Mouse (Mus musculus) embryonic facial prominence, embryonic 12.5 days (tissue): ENCODE data around the gene Gm38431. TPM values are rescaled to one million over a fixed set of nuclear protein-coding genes. Genes with fewer than 3 reads are reported as not detected.

Experiments used
- ATAC-seq: fragments of 200-750 bp; cut with Nextera tagmentation; 2 replicates; pipeline ENCODE4 v1.8.0; 2017; ENCODE audit not compliant: insufficient number of reproducible peaks, insufficient read depth, low FRiP score, low TSS enrichment
- H3K27ac ChIP-seq: fragments of 300-500 bp; sonication (generic); 2 replicates; pipeline ENCODE4 v1.5.1; 2016; ENCODE audit warnings: mild to moderate bottlenecking
- H3K27me3 ChIP-seq: fragments of 300-500 bp; sonication (generic); 2 replicates; pipeline ENCODE4 v1.6.1; 2016; ENCODE audit warnings: mild to moderate bottlenecking, moderate library complexity
- H3K36me3 ChIP-seq: fragments of 300-500 bp; sonication (generic); 2 replicates; pipeline ENCODE4 v1.6.1; 2016; ENCODE audit warnings: mild to moderate bottlenecking
- H3K4me1 ChIP-seq: fragments of 300-500 bp; sonication (generic); 2 replicates; pipeline ENCODE4 v1.6.1; 2016
- H3K4me2 ChIP-seq: fragments of 300-500 bp; sonication (generic); replicated peaks from 2 replicates; pipeline ENCODE4 v1.6.1; 2016; ENCODE audit warnings: mild to moderate bottlenecking, moderate library complexity
- H3K4me3 ChIP-seq: fragments of 300-500 bp; sonication (generic); 2 replicates; pipeline ENCODE4 v1.5.1; 2016; ENCODE audit warnings: mild to moderate bottlenecking
- H3K9ac ChIP-seq: fragments of 300-500 bp; sonication (generic); 2 replicates; pipeline ENCODE4 v1.6.1; 2016; ENCODE audit warnings: mild to moderate bottlenecking, moderate library complexity
- H3K9me3 ChIP-seq: fragments of 300-500 bp; sonication (generic); 2 replicates; pipeline ENCODE4 v1.6.1; 2016; ENCODE audit warnings: mild to moderate bottlenecking, moderate library complexity
- WGBS: fragments of 180-500 bp; shearing (Covaris S2); methylation state at CpG from one replicate; pipeline ENCODE4 v1.1.7; 2016; 5-methylcytosine and 5-hydroxymethylcytosine counted together
- polyA plus RNA-seq: library from polyadenylated mRNA; unstranded; fragments of >200 nt; fragmentation: Nextera tagmentation; extraction: Ambion mirVana; gene quantifications from 2 replicates; pipeline ENCODE4 v1.2.1, GENCODE M21; 2016

The Gm38431 gene
- 2.3 TPM in 2 replicates for polyA plus RNA-seq

DNA sequence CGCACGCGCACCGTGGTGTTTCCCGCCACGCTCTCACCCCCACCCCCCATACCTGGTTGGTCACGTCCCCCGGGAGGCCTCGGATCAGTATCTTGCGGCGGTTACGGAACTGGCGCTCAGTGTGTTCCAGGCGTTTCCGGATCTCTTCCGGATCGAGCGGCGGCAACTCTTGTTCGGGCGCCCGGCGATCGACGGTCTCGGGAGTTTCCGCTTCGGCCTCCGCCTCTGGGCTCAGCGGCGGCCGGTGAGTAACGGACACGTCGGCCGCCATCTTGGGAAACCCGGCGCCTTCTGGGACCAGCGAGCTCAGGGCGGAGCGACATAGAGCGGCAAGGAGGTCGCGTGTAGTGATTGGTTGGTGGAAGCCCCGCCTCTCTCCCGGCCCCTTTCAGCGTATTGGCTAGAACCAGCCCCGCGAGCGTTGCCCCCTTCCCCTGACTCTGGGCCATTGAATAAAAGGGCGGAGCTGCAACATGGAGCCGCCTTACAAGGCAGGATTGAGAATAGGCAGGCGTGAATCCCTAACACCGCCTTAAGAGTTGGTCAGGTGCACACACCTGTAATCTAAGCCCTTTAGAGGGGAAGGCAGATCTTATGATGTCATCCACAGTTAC lies at the start of gene Gm38431, which contains the start of gene Raver1:
TSS of gene Gm38431 (minus strand) at position 291 of the 614 bp plus-strand sequence.
TSS of gene Raver1 (minus strand) at position 302 of the 614 bp plus-strand sequence.
- Histone ChIP-seq H3K4me3 (peak within 1 kb of the TSS; percentile 67), H3K36me3 (peaks cover 35% of the 10 kb centered on the region), H3K9me3 (no peaks in the 10 kb centered on the region), H3K9ac (peak within 1 kb of the TSS; percentile 70), H3K27ac (peak within 1 kb of the TSS; percentile 89), H3K27me3 (no peaks in the 10 kb centered on the region), H3K4me2 (peak within 1 kb of the TSS; percentile 91), H3K4me1 (peaks cover 11% of the 10 kb centered on the region)
- WGBS: under 1% methylated on average over 54 of the region's 54 CpGs
- peak; percentile 98 for ATAC-seq

- no peak for ATAC-seq
- Histone ChIP-seq H3K4me2 (no peak overlapping the region), H3K4me1 (no peaks in the 10 kb centered on the region), H3K4me3 (no peak overlapping the region), H3K36me3 (peaks cover 54% of the 10 kb centered on the region), H3K27ac (no peak overlapping the region), H3K27me3 (no peaks in the 10 kb centered on the region), H3K9ac (no peak overlapping the region), H3K9me3 (no peaks in the 10 kb centered on the region)
- WGBS: 86% methylated on average over 4 of the region's 4 CpGs
Measured at GRCm38 (mm10) chr9:21138386-21138785, 46.6 kb upstream of the Gm38431 start.

DNA sequence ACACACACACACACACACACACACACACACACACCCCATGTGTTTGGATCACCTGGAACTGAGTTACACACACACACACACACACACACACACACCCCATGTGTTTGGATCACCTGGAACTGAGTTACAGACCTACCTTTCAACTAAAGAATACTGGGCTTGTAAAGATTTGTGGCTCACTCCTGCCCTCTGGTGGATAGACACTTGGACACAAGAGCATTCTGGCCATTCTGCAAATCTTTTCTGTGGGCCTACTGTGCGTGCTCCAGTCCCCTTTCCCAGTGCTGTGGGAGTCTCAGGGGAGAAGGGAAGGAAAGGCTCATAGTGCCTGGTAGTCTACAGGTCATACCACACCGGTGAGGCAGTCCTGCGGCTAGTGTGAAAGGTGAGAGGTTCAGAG lies 45.4 kb upstream of the Gm38431 start:
- H3K9ac ChIP-seq: no peak overlapping the region
- H3K9me3 ChIP-seq: no peaks in the 10 kb centered on the region
- H3K36me3 ChIP-seq: peaks cover 43% of the 10 kb centered on the region
- no peaks in the 10 kb centered on the region for H3K4me1 ChIP-seq
- no peak overlapping the region for H3K4me3 ChIP-seq
- H3K27me3 ChIP-seq: no peaks in the 10 kb centered on the region
- H3K27ac ChIP-seq: no peak overlapping the region
- WGBS: 40% methylated on average over 3 of the region's 3 CpGs
- ATAC-seq: no peak
- H3K4me2 ChIP-seq: no peak overlapping the region

- Histone ChIP-seq H3K9ac (no peak overlapping the region), H3K4me1 (no peaks in the 10 kb centered on the region), H3K9me3 (no peaks in the 10 kb centered on the region), H3K4me2 (no peak overlapping the region), H3K36me3 (peaks cover 34% of the 10 kb centered on the region), H3K27me3 (no peaks in the 10 kb centered on the region), H3K4me3 (no peak overlapping the region), H3K27ac (no peak overlapping the region)
- 88% methylated on average over 6 of the region's 6 CpGs for WGBS
- ATAC-seq: no peak
Measured at GRCm38 (mm10) chr9:21136401-21136800, 44.6 kb upstream of the Gm38431 start.

DNA sequence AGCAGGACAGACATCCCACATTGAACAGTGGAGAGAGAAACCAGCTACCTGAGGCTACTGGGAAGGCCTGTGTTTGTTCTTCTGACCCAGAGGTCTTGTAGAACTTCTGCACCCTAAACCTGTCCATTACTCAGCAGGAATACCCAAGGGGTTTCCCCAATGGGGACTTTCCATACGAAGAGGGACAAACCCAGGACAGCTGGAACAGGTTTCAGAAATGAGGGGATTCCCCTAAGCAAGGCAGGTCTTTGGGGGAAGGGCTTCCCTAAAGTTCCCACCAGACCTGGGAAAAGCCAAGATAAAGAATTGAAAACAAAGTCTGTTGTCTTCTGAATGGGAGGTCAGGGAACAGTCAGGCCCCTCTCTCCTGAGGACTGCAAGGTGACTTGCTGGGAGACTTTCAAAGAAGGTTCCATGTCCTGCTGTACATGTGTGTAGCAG lies 44.2 kb upstream of the Gm38431 start:
- Histone ChIP-seq H3K4me3 (no peak overlapping the region), H3K36me3 (peaks cover 30% of the 10 kb centered on the region), H3K27ac (no peak overlapping the region), H3K9me3 (no peaks in the 10 kb centered on the region), H3K4me1 (no peaks in the 10 kb centered on the region), H3K27me3 (no peaks in the 10 kb centered on the region), H3K9ac (no peak overlapping the region), H3K4me2 (no peak overlapping the region)
- no peak for ATAC-seq
- WGBS: 55% methylated on average over 1 of the region's 1 CpGs

GRCm38 (mm10) chr9:21135329-21135890 lies 43.6 kb upstream of the Gm38431 start:
- H3K27me3 ChIP-seq: no peaks in the 10 kb centered on the region
- no peak overlapping the region for H3K27ac ChIP-seq
- no peak overlapping the region for H3K4me2 ChIP-seq
- 0 out of 2 replicates have a peak, but pooled peaks cover 2% of the 10 kb centered on the region for H3K4me1 ChIP-seq
- H3K9ac ChIP-seq: no peak overlapping the region
- peaks cover 24% of the 10 kb centered on the region for H3K36me3 ChIP-seq
- 81% methylated on average over 4 of the region's 4 CpGs for WGBS
- H3K9me3 ChIP-seq: no peaks in the 10 kb centered on the region
- no peak overlapping the region for H3K4me3 ChIP-seq
- no peak for ATAC-seq

DNA sequence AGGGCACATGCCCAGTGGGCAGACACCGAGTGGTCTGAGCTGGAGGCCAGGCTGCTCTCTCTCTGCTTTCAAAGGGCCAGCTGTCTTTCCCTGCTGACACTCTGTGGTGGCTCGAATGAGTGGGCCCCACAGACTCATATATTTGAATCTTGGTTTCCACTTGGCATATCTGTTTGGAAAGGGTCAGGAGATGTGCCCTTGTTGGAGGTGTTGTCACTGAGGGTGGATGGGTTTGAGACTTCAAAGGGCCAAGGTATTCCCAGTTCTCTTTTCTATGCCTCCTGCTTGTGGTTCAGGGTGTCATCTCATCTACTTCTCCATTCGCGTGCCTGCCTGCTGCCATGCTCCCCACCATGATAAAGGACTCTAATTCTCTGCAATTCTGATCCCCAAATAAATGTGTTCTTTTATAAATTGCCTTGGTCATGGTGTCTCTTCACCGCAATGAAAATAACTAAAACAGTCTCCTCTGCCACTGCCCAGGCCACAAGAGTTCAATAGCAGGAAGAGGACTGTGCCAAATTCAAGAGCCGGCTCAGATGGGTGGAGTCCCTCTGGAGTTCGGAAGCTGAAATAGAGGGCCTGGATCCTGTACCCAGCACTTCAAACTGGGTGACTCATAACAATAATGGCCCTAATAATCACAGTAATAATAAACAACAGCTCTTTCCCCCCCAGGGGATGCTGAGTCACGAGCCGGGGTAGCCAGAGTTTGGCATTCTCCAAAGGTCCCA lies 43.0 kb upstream of the Gm38431 start:
- Histone ChIP-seq H3K9ac (no peak overlapping the region), H3K27me3 (no peaks in the 10 kb centered on the region), H3K4me3 (no peak overlapping the region), H3K9me3 (no peaks in the 10 kb centered on the region), H3K27ac (no peak overlapping the region), H3K4me1 (0 out of 2 replicates have a peak, but pooled peaks cover 5% of the 10 kb centered on the region), H3K36me3 (peaks cover 18% of the 10 kb centered on the region), H3K4me2 (no peak overlapping the region)
- ATAC-seq: no peak
- 74% methylated on average over 9 of the region's 9 CpGs for WGBS

GRCm38 (mm10) chr9:21133064-21133707 lies 41.4 kb upstream of the Gm38431 start:
- Histone ChIP-seq H3K4me3 (no peak overlapping the region), H3K9me3 (no peaks in the 10 kb centered on the region), H3K36me3 (peaks cover 5% of the 10 kb centered on the region), H3K27me3 (no peaks in the 10 kb centered on the region), H3K4me1 (0 out of 2 replicates have a peak, but pooled peaks cover 5% of the 10 kb centered on the region), H3K4me2 (no peak overlapping the region), H3K27ac (no peak overlapping the region), H3K9ac (no peak overlapping the region)
- 83% methylated on average over 9 of the region's 9 CpGs for WGBS
- no peak for ATAC-seq

DNA sequence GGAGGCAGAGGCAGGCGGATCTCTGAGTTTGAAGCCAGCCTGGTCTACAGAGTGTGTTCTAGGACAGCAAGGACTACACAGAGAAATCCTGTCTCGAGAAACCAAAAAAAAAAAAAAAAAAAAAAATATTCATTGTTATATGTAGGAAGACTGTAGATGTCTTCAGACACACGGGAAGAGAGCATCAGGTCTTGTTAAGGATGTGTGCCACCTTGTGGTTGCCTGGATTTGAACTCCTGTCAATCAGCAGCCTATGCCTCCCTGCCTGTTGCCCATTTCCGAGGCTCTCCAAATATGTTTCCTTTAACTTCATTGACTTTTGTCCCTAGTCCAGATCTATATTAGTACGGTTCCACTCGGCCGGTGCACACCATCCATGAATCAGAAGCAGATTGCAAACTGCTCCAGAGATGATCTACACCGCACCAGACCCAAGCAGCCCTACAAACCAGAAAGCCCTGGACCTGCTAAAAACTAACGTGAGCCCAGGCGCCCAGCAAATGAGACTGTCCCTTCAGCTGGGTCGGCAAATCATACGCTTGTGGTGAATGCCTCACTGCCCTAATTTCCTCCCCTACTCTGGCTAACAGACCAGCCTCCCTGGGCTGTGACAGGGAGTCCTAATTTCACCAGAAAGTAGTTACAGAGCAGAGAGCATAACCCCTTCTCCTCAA lies 40.4 kb upstream of the Gm38431 start:
- no peak overlapping the region for H3K4me2 ChIP-seq
- no peaks in the 10 kb centered on the region for H3K9me3 ChIP-seq
- ATAC-seq: no peak
- WGBS: 83% methylated on average over 12 of the region's 12 CpGs
- no peak overlapping the region for H3K9ac ChIP-seq
- no peaks in the 10 kb centered on the region for H3K27me3 ChIP-seq
- peaks cover 5% of the 10 kb centered on the region for H3K36me3 ChIP-seq
- H3K4me1 ChIP-seq: 0 out of 2 replicates have a peak, but pooled peaks cover 5% of the 10 kb centered on the region
- H3K4me3 ChIP-seq: no peak overlapping the region
- H3K27ac ChIP-seq: no peak overlapping the region

GRCm38 (mm10) chr9:21131059-21131956 lies 39.5 kb upstream of the Gm38431 start, which contains the start of gene Tyk2:
Tyk2 (minus strand) TSS chr9:21131243.
- WGBS: 6% methylated on average over 37 of the region's 37 CpGs
- peak within 1 kb of the TSS; percentile 65 for H3K9ac ChIP-seq
- peak within 1 kb of the TSS; percentile 72 for H3K4me2 ChIP-seq
- ATAC-seq: peak; percentile 96
- H3K27ac ChIP-seq: peak within 1 kb of the TSS; percentile 60; the same call in 1 of the 2 replicates
- H3K4me3 ChIP-seq: peak within 1 kb of the TSS; percentile 66
- 0 out of 2 replicates have a peak, but pooled peaks cover 5% of the 10 kb centered on the region for H3K4me1 ChIP-seq
- no peaks in the 10 kb centered on the region for H3K27me3 ChIP-seq
- peaks cover 14% of the 10 kb centered on the region for H3K36me3 ChIP-seq
- no peaks in the 10 kb centered on the region for H3K9me3 ChIP-seq
